Mouse (Mus musculus) lung, embryonic 16.5 days (tissue): ENCODE data around the gene Btbd35f29. TPM values are rescaled to one million over a fixed set of nuclear protein-coding genes. Genes with fewer than 3 reads are reported as not detected.

Source experiments
- polyA plus RNA-seq: library from polyadenylated mRNA; unstranded; fragments of >200 nt; fragmentation: Nextera tagmentation; extraction: Ambion mirVana; gene quantifications from 2 replicates; pipeline ENCODE4 v1.2.1, GENCODE M21; 2015

Btbd35f29 gene
- polyA plus RNA-seq, 1 experiment from 2014 or later = not detected

Other genes with a start within 250 kb of the Btbd35f29 start
- gene Spin2f, start 136.2 kb downstream of the Btbd35f29 start, polyA plus RNA-seq = not detected in 2 replicates
- gene Btbd35f26, start 218.8 kb downstream of the Btbd35f29 start, polyA plus RNA-seq = not detected in 2 replicates